Mouse (Mus musculus) brain, embryonic 18.5 days (tissue): ENCODE data around the gene Ubr4.

Source experiments
- DNase-seq: peaks from one replicate; pipeline ENCODE4 v3.0.0-alpha.2; 2012; ENCODE audit warnings: low read depth, low spot score

The Ubr4 gene

GRCm38 (mm10) chr4:139351931-139352711 is at the start of gene Ubr4, which contains the start of the genes Mrto4 and Emc1:
Gene Ubr4, plus strand, starts transcription at chr4:139352609.
Gene Mrto4, minus strand, starts transcription at chr4:139352576.
Gene Emc1, plus strand, starts transcription at chr4:139352587.
- DNase-seq: peak; percentile 76

GRCm38 (mm10) chr4:139305521-139305920 is 46.9 kb upstream of the Ubr4 start:
- no peak for DNase-seq

GRCm38 (mm10) chr4:139307916-139308315 is 44.5 kb upstream of the Ubr4 start:
- no peak for DNase-seq

- no peak for DNase-seq
These were observed 42.8 kb upstream of the Ubr4 start for GRCm38 (mm10) chr4:139309651-139310050.

- DNase-seq: peak; percentile 78
These were observed 42.1 kb upstream of the Ubr4 start, which contains the start of the genes Pqlc2 and Akr7a5 for GRCm38 (mm10) chr4:139310171-139310898. Gene Pqlc2, minus strand, starts transcription at chr4:139310708. Gene Akr7a5, plus strand, starts transcription at chr4:139310744.

- DNase-seq: no peak
These were observed 41.3 kb upstream of the Ubr4 start for GRCm38 (mm10) chr4:139310899-139311701.

- DNase-seq: no peak
These were observed 40.7 kb upstream of the Ubr4 start for GRCm38 (mm10) chr4:139311707-139312106.

- DNase-seq: no peak
These were observed 39.8 kb upstream of the Ubr4 start for GRCm38 (mm10) chr4:139312632-139313031.

- DNase-seq: no peak
These were observed 34.0 kb upstream of the Ubr4 start for GRCm38 (mm10) chr4:139318449-139318848.

- DNase-seq: no peak
These were observed 32.7 kb upstream of the Ubr4 start for GRCm38 (mm10) chr4:139319740-139320139.

GRCm38 (mm10) chr4:139330605-139331004 is 21.8 kb upstream of the Ubr4 start:
- no peak for DNase-seq

- no peak for DNase-seq
These were observed 17.6 kb upstream of the Ubr4 start for GRCm38 (mm10) chr4:139334631-139335295.

GRCm38 (mm10) chr4:139335507-139335906 is 16.9 kb upstream of the Ubr4 start:
- DNase-seq: no peak

- DNase-seq: no peak
These were observed 15.5 kb upstream of the Ubr4 start for GRCm38 (mm10) chr4:139336822-139337483.

GRCm38 (mm10) chr4:139338145-139338544 is 14.3 kb upstream of the Ubr4 start:
- DNase-seq: no peak

GRCm38 (mm10) chr4:139340835-139341234 is 11.6 kb upstream of the Ubr4 start:
- no peak for DNase-seq

GRCm38 (mm10) chr4:139341556-139342233 is 10.7 kb upstream of the Ubr4 start:
- DNase-seq: no peak

- no peak for DNase-seq
These were observed 8.7 kb upstream of the Ubr4 start for GRCm38 (mm10) chr4:139343718-139344117.

- DNase-seq: no peak
These were observed 6.9 kb upstream of the Ubr4 start for GRCm38 (mm10) chr4:139345416-139346019.

GRCm38 (mm10) chr4:139352832-139353231 is 423 bp downstream of the Ubr4 start:
- no peak for DNase-seq
